Mouse (Mus musculus) kidney, adult 2 months (tissue): ENCODE results near the gene Gm21887.
"Not testable (repeated sequence)": the region's sequence is repeated elsewhere in the genome, so short reads cannot be mapped to it uniquely, and the experiment has no call there.

Experiments
- CTCF ChIP-seq: fragments of 200-500 bp; conservative IDR thresholded peaks from 2 replicates; pipeline ENCODE4 v1.5.1; 2011; ENCODE audit warnings: low read depth, mild to moderate bottlenecking, control low read depth, low read length, moderate library complexity, mixed read lengths; ENCODE audit not compliant: insufficient read depth, insufficient read length
- POLR2A ChIP-seq: fragments of 200-500 bp; IDR thresholded peaks from one replicate; pipeline ENCODE4 v1.6.1; 2011; ENCODE audit warnings: low read depth, low read length, control low read depth

DNA sequence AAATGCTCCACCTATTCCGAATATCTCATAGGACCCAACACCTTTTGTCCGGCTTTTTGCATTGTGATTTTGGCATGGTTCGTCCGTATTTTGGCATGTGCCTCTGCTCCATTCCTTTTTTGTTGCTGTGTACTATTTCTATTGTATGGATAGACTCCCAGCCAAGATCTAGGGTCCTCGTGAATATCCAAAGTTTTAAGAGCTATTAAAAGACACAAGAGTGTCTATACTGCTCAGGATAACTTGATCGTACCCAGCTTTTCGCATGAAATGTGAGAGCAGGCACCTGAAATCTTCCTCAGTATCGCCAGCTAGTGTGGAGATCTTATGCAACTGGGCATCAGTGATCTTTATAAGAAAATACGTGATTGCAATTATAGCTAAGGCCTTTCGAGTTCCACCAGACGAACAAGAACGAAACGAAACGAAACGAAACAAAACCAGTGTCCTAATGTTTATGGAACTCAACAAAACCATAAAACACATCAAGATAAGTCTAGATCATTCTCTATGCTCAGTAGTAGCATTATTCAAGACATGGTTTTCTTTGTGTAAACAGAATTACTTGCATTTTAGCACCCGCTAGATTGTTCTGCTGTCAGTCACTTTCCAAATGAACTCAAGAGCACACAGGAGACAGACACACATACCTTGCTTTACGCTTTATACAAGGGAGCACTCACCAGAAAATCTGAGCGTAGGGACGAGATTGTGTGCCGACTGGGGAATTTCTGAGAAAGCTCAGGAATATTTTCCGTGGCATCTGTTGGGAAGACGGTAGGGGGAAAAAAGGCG lies 26.7 kb upstream of the Gm21887 start:
- not testable (repeated sequence) for TF ChIP-seq POLR2A, CTCF
